Mouse (Mus musculus) right cerebral cortex, adult 2 months (tissue): Measurements from ENCODE around the gene Myh10.

Experiments
- DNase-seq, 2 experiments: peaks; one replicate each; pipeline ENCODE4 v3.0.0; 2021 to 2022; ENCODE audit warnings: low spot score in 2 of 2

The Myh10 gene

GRCm38 (mm10) chr11:68859943-68860593 lies 168.7 kb downstream of the Myh10 start:
- DNase-seq: no peak

DNA sequence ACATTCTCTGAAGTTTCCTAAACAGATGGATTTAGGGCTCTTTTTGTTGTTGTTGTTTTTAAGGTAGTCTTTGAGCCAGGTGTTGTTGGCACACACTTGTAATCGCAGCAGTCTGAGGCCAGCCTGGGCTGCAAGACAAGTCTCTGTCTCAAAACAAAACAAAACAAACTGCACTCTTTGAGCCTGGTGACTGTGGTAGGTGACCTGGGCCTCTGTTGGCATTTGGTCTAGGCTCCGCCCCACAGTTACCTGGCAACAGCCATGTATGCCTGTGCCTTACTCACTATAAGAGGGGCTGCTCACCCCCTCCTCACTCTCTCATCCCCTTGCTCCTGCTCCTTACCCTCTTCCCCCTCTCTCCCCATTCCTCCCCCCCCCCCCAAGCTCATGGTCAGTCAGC lies 170.9 kb downstream of the Myh10 start:
- no peak for DNase-seq

DNA sequence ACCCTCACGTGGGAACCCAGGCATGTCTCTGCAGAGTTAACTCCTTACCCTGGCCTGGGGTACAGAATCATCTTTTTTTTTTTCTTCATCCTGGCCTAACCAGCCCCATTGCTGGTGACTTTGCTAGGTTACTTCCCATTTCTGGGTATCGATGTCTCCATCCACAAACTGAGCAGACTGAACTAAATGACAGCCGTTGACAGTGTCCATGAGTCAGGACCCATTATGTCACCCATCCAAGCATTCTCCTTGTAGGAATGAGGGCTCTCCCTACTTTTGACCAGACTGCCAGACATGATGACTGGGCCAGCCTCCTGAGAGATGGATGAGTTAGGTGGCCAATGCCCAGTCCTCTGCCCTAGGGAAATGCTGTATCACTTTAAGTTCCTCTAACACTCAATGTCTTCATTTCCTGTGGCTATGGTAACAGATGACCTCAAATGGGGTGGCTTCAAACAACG lies 172.3 kb downstream of the Myh10 start:
- no peak for DNase-seq

DNA sequence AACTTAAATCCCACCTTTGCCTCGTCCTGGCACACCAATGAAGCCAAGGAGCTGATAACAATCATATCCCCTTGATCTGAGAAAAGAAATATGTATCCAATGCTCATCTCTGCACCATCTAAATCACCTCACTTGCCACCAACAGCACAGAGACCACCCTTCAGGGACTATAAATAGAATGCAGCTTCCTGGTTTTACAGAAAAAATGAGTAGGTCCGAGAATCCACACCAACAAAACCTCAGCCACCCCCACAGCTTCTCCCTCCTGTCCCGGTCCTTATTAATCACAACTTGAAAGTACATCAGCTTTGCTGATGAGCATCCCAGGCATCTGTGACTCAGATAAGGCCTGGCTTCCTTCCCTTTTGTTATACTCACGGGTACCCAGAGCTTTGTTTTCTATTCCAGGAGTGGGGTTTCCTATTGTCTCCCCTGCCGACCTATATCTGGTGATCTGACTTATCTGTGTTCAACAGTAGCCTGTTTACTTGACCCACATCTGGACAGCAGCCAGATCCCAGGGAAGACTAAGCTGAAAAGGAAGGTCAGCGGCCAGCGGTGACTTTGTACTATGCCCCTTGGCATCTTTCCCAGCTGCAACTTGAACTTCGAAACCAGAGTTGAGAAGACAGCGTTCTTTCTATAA lies 173.3 kb downstream of the Myh10 start:
- no peak for DNase-seq
